Mouse (Mus musculus) G1E-ER4 (cell line): Measurements from ENCODE around the gene Srsf4. TPM values are rescaled to one million over a fixed set of nuclear protein-coding genes. Genes with fewer than 3 reads are reported as not detected.

Source experiments
- GATA1 ChIP-seq: IDR thresholded peaks from one replicate; pipeline ENCODE4 v1.8.0; 2012; ENCODE audit warnings: low read length, inconsistent platforms
- polyA plus RNA-seq: library from polyadenylated mRNA; stranded (reverse); fragments of >175 nt; gene quantifications from 2 replicates; pipeline ENCODE4 v1.2.3, GENCODE M21; 2012

Gene Srsf4
- polyA plus RNA-seq: 216 and 225 TPM in 2 replicates

- no peak for TF ChIP-seq GATA1
Observed at GRCm38 (mm10) chr4:131873293-131874168, at the start of gene Srsf4. Srsf4 (plus strand) TSS chr4:131873617.

DNA sequence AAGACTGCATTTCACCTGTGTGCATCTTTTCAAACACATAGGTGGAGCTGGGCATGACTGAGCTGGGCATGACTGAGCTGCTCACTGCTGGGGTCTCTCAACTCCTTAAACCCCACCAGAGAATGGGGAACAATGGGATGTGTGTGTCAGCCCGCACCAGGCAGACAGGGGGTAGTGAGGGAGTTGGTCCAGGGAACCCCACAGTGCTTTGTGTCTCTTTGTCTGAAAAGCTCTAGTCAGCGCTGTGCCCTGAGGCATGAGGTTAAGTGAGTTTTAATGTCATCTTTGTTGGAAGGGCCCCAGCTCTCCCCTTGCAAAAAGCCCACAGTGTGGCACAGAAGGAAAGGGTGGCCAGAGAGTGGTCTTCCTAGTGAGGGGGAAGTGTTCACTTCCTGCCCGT lies 48.5 kb upstream of the Srsf4 start:
- no peak for TF ChIP-seq GATA1

DNA sequence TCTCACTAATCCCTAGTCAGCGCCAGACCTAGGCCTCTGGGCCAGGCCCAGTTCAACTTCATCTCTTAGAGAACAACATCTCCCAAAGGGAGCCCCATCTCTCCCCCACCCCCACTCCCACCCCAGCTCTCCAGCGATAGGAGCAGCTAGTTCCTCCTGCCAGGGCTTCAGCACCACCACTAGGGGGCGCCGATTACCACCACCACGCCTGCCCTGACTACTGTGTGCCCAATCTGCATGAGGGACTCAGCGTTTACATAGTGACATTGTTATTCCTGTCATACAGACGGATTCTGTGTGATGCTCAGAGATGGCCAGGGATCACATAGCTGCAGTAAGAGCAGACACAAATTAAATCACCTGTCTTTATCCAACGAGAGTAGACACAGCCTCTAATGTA lies 47.6 kb upstream of the Srsf4 start:
- TF ChIP-seq GATA1: no peak

DNA sequence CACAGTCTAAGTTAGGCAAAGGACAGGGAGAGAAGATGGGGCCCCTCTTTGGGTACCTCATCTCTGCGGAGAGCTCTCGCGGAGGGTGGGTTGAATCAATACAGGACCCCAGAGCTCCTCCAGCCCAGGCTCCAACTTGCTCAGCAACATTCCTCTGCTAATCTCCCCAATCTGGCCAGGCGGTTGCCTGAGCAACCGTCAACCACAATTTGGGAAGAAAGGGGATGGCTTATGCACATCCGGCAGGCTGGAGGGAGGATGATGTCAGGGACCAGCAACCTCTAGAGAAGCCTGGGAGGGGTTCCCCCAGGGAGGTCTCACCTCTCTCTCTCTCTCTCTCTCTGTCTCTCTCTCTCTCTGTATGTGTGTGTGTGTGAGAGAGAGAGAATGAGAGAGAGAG lies 46.5 kb upstream of the Srsf4 start:
- no peak for TF ChIP-seq GATA1

- peak; percentile 79 for TF ChIP-seq GATA1
Observed at GRCm38 (mm10) chr4:131829123-131829522, 44.3 kb upstream of the Srsf4 start.

DNA sequence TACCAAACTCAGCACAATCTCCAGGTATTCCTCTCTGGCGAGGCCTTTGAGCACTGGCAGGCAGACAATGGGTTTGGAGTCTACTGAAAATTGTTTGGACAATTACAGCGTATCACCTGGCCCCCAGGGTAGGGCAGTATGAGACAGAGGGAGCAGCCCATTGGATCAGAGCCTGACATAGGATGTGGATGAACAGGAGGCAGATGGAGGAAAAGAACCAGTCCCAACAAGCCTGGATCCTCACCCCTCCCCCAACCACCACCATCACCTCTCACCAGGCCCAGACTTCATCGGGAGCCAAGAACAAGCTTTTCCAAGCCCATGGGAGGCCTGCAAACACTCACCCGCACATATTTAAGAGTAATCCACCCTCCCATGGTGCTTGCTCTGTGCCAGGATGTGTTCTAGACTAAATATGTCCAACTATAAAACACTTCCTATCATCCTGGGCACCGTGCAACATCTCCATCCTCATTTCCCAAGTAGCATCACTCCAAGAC lies 41.8 kb upstream of the Srsf4 start:
- TF ChIP-seq GATA1: no peak

GRCm38 (mm10) chr4:131832759-131833407 lies 40.5 kb upstream of the Srsf4 start:
- TF ChIP-seq GATA1: no peak

DNA sequence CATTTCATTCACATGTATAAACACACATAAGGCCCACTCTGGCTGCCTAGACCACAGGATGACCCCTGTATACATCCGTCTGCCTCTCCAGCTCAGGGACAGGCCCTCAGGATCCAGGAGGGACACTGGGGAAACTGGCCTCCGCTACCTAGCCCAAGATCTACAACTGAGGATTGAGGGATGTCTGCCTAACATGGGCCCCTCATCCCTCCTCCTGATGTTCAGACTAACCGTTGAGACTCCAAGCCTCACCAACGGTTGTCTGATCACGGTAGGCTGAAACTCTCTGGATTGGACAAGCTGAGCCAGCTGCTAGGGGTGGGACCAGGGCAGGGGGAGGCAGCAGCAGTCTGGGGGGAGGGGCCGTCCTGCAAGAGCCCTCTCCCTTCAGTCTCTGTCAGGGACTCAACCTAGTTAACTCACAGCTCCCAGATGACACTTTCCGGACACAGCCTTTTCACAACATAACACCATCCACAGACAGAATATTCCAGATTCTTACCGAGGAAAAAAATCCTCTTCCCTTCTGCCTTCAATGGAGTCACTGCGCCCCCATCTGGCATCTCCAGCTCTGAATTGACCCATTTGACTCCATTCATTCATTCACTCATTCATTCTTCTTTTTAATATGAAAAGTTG lies 39.3 kb upstream of the Srsf4 start:
- no peak for TF ChIP-seq GATA1

GRCm38 (mm10) chr4:131836351-131836881 lies 37.0 kb upstream of the Srsf4 start:
- TF ChIP-seq GATA1: no peak

DNA sequence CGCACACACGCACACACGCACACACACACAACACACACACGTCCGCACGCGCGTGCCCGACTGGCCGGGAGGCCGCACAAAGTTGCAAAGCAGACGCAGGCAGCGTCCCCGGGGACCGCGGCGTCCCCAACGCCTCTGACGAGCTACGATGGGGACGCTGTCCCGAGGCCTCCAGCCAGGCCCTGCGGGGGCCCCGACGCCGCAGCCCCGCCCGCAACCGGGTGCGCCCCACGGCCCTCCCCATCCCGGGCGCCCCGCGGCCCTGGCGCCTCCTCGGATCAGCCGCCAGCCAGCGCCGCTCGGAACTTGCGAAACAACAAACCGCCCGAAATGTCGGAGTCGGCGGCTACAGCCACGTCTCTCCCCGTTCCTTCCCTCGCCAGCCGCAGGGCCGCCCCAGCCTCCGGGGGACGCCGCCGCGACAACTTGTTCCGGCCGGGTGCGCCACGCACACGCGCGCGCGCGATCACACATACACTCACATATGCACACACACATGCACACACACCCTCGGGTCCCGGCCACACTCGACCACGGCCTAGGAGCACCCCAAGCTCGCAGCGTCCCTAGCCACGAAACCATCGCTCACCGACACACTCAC lies 36.4 kb upstream of the Srsf4 start:
- no peak for TF ChIP-seq GATA1

DNA sequence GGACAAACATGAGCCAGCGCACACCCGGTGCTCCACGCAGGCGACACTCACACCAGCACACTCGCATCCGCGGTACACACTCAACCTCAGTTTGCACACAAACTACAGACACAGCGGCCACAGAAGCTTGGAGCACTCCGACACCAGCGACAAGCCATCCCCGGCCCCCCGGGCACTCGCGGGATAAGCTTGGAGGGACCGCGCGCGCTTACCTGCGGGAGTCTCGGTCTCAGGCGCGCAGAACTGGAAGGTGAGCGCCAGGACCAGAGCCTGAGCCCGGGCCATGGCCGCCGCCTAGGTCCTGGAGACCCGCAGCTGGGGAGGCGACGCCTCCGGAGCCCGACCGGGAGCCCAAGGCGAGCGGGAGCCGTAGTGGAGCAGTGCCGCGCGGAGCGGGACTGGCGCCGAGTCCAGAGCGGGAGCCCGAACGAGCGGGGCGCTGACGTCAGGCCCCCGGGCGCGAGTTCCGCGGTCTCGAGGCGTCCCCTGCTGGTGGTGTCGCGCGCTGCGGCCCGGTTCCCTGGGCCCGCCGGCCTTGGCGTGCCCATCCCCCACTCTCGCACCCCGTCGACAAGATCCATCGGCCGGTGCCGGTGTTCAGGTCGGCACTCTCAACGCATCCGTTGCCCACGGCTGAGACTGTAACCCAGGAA lies 35.4 kb upstream of the Srsf4 start, which contains the start of gene Ptpru:
Ptpru (minus strand) TSS at position 417 of the 653 bp plus-strand sequence.
- no peak for TF ChIP-seq GATA1

DNA sequence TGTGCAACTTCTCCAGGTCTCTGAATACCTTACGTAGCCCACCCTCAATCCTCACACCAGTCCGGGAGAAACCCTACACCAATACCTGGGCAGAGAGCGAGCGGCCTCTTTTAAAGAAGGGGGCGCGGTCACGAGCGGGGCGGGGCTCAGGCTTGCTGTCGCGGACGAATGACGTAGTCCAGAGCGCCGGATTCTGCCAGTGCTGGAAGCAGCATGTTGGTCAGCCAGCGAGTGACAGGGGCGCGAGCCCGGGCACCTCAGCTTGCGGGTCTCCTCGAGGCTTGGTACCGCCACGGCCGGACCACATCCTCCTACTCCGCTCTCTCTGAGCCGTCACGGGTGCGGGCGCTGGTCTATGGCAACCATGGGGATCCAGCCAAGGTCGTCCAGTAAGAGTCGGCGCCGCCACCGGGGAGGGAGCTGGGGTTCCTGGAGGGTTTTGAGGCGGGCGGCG lies 30.1 kb upstream of the Srsf4 start, which contains the start of gene Mecr:
Mecr (plus strand) TSS at position 181 of the 454 bp plus-strand sequence.
- TF ChIP-seq GATA1: no peak

- TF ChIP-seq GATA1: no peak
Observed at GRCm38 (mm10) chr4:131845991-131846778, 27.2 kb upstream of the Srsf4 start.

- no peak for TF ChIP-seq GATA1
Observed at GRCm38 (mm10) chr4:131848082-131848481, 25.3 kb upstream of the Srsf4 start.
